Mouse (Mus musculus) left cerebral cortex, adult 2 months (tissue): ENCODE results near the gene Wdr27. TPM values are rescaled to one million over a fixed set of nuclear protein-coding genes. Genes with fewer than 3 reads are reported as not detected.
"Not testable (repeated sequence)": the region's sequence is repeated elsewhere in the genome, so short reads cannot be mapped to it uniquely, and the experiment has no call there.

Experiments
- DNase-seq, 2 experiments: peaks; one replicate each; pipeline ENCODE4 v3.0.0; 2021 to 2022; ENCODE audit warnings: low spot score in 2 of 2, mixed read lengths in 1 of 2; ENCODE audit errors: extremely low spot score in 1 of 2
- H3K27ac ChIP-seq: fragments of 200-600 bp; 2 replicates; pipeline ENCODE4 v1.8.1; 2022
- H3K4me3 ChIP-seq: fragments of 200-600 bp; 2 replicates; pipeline ENCODE4 v1.8.1; 2022
- CTCF ChIP-seq: fragments of 200-600 bp; IDR thresholded peaks from 2 replicates; pipeline ENCODE4 v1.8.1; 2022; ENCODE audit warnings: antibody characterized with exemption, mild to moderate bottlenecking, moderate library complexity
- intact Hi-C: fragments of 180-260 bp; cut with DNase I; formaldehyde crosslinking; loops from one replicate; pipeline ENCODE4 v1.15.1; 2025
- total RNA-seq, 2 experiments: library from RNA; stranded (reverse); gene quantifications; 2 replicates each; pipeline ENCODE4 v1.2.3; 2021

The Wdr27 gene
- total RNA-seq, 2 experiments from 2014 or later: 2.7 to 3.6 TPM

- intact Hi-C loops: no loop called here
- Histone ChIP-seq H3K27ac (no peak overlapping the region), H3K4me3 (no peak overlapping the region)
- TF ChIP-seq CTCF: no peak
- DNase-seq: no peak
These were observed 21.4 kb downstream of the Wdr27 start for GRCm38 (mm10) chr17:14921582-14921981.

GRCm38 (mm10) chr17:14917866-14918265, 25.1 kb downstream of the Wdr27 start:
- H3K4me3 ChIP-seq: no peak overlapping the region
- no peak for TF ChIP-seq CTCF
- intact Hi-C loops: no loop called here
- no peak overlapping the region for H3K27ac ChIP-seq
- DNase-seq: no peak

- Histone ChIP-seq H3K4me3 (no peak overlapping the region), H3K27ac (no peak overlapping the region)
- TF ChIP-seq CTCF: no peak
- intact Hi-C loops: no loop called here
- DNase-seq: no peak
These were observed 28.6 kb downstream of the Wdr27 start for GRCm38 (mm10) chr17:14914401-14914800.

- no peak for DNase-seq
- no peak for TF ChIP-seq CTCF
- intact Hi-C loops: no loop called here
- no peak overlapping the region for H3K27ac ChIP-seq
- no peak overlapping the region for H3K4me3 ChIP-seq
These were observed 30.0 kb downstream of the Wdr27 start for GRCm38 (mm10) chr17:14912981-14913380.

- no peak overlapping the region for H3K27ac ChIP-seq
- no peak for DNase-seq
- intact Hi-C loops: no loop called here
- no peak overlapping the region for H3K4me3 ChIP-seq
- peak; percentile 39 for TF ChIP-seq CTCF
These were observed 30.5 kb downstream of the Wdr27 start for GRCm38 (mm10) chr17:14912420-14912819.

GRCm38 (mm10) chr17:14910771-14911170, 32.2 kb downstream of the Wdr27 start:
- Histone ChIP-seq H3K27ac (no peak overlapping the region), H3K4me3 (no peak overlapping the region)
- intact Hi-C loops: no loop called here
- no peak for DNase-seq
- TF ChIP-seq CTCF: no peak

GRCm38 (mm10) chr17:14909331-14909730, 33.6 kb downstream of the Wdr27 start:
- Histone ChIP-seq H3K27ac (no peak overlapping the region), H3K4me3 (no peak overlapping the region)
- intact Hi-C loops: loop anchor here (5.0 to 10.0 kb wide), 2 partner anchors 622 to 795 kb away; no protein-coding TSS in a partner anchor
- no peak for TF ChIP-seq CTCF
- no peak for DNase-seq

- no peak overlapping the region for H3K4me3 ChIP-seq
- TF ChIP-seq CTCF: no peak
- no peak for DNase-seq
- H3K27ac ChIP-seq: no peak overlapping the region
- intact Hi-C loops: loop anchor here (5.0 to 10.0 kb wide), 2 partner anchors 620 to 792 kb away; no protein-coding TSS in a partner anchor
These were observed 35.8 kb downstream of the Wdr27 start for GRCm38 (mm10) chr17:14907136-14907535.

- TF ChIP-seq CTCF: no peak
- Histone ChIP-seq H3K27ac (no peak overlapping the region), H3K4me3 (no peak overlapping the region)
- intact Hi-C loops: loop anchor here (5.0 to 10.0 kb wide), 2 partner anchors 619 to 792 kb away; no protein-coding TSS in a partner anchor
- DNase-seq: no peak
These were observed 36.3 kb downstream of the Wdr27 start for GRCm38 (mm10) chr17:14906611-14907010.

- peak; percentile 73 to 82 for DNase-seq
These were observed 38.2 kb downstream of the Wdr27 start for GRCm38 (mm10) chr17:14904637-14905265.

GRCm38 (mm10) chr17:14904206-14904605, 38.8 kb downstream of the Wdr27 start:
- intact Hi-C loops: loop anchor here (1.0 to 10.0 kb wide), 3 partner anchors 358 to 789 kb away; no protein-coding TSS in a partner anchor
- no peak overlapping the region for H3K4me3 ChIP-seq

More at GRCm38 (mm10) chr17:14904637-14905265, 38.2 kb downstream of the Wdr27 start:
- intact Hi-C loops: loop anchor here (1.0 to 10.0 kb wide), 5 partner anchors 358 to 790 kb away; no protein-coding TSS in a partner anchor
- TF ChIP-seq CTCF: peak; percentile 99
- H3K27ac ChIP-seq: no peak overlapping the region
- no peak overlapping the region for H3K4me3 ChIP-seq

GRCm38 (mm10) chr17:14903212-14903611, 39.7 kb downstream of the Wdr27 start:
- DNase-seq: no peak

More at GRCm38 (mm10) chr17:14904206-14904605, 38.8 kb downstream of the Wdr27 start:
- no peak overlapping the region for H3K27ac ChIP-seq
- no peak for TF ChIP-seq CTCF
- no peak for DNase-seq

GRCm38 (mm10) chr17:14898972-14899371, 44.0 kb downstream of the Wdr27 start:
- H3K4me3 ChIP-seq: no peak overlapping the region
- intact Hi-C loops: no loop called here
- no peak for TF ChIP-seq CTCF
- no peak overlapping the region for H3K27ac ChIP-seq
- no peak for DNase-seq

More at GRCm38 (mm10) chr17:14903212-14903611, 39.7 kb downstream of the Wdr27 start:
- no peak for TF ChIP-seq CTCF
- H3K4me3 ChIP-seq: no peak overlapping the region
- no peak overlapping the region for H3K27ac ChIP-seq
- intact Hi-C loops: loop anchor here (10.0 kb wide), 1 partner anchor 788 kb away; no protein-coding TSS in a partner anchor

GRCm38 (mm10) chr17:14895058-14895457, 47.9 kb downstream of the Wdr27 start:
- H3K4me3 ChIP-seq, H3K27ac ChIP-seq, DNase-seq, intact Hi-C loops: not testable (repeated sequence)
